Mouse (Mus musculus) kidney, adult 2 months (tissue): ENCODE measurements around the gene Dgat2. TPM values are rescaled to one million over a fixed set of nuclear protein-coding genes. Genes with fewer than 3 reads are reported as not detected.

ENCODE experiments used
- DNase-seq: peaks from one replicate; pipeline ENCODE4 v3.0.0; 2021
- H3K27ac ChIP-seq: fragments of 200-500 bp; 2 replicates; pipeline ENCODE4 v1.5.1; 2012; ENCODE audit warnings: low read depth, low read length, control low read depth, inconsistent platforms; ENCODE audit not compliant: insufficient read depth
- H3K27me3 ChIP-seq: fragments of 200-500 bp; replicated peaks from 2 replicates; pipeline ENCODE4 v1.6.1; 2012; ENCODE audit warnings: mild to moderate bottlenecking, moderate library complexity, low read length, inconsistent platforms; ENCODE audit not compliant: control insufficient read depth, insufficient read depth
- H3K36me3 ChIP-seq: fragments of 200-500 bp; 2 replicates; pipeline ENCODE4 v1.6.1; 2012; ENCODE audit warnings: mild to moderate bottlenecking, moderate library complexity, low read length, inconsistent platforms; ENCODE audit not compliant: control insufficient read depth, insufficient read depth
- H3K4me1 ChIP-seq: fragments of 200-500 bp; 2 replicates; pipeline ENCODE4 v1.6.1; 2011; ENCODE audit warnings: low read length; ENCODE audit not compliant: control insufficient read depth, insufficient read depth
- H3K4me3 ChIP-seq: fragments of 200-500 bp; 2 replicates; pipeline ENCODE4 v1.5.1; 2011; ENCODE audit warnings: mild to moderate bottlenecking, low read depth, low read length, control low read depth; ENCODE audit not compliant: insufficient read depth
- CTCF ChIP-seq: fragments of 200-500 bp; conservative IDR thresholded peaks from 2 replicates; pipeline ENCODE4 v1.5.1; 2011; ENCODE audit warnings: low read depth, mild to moderate bottlenecking, control low read depth, low read length, moderate library complexity, mixed read lengths; ENCODE audit not compliant: insufficient read depth, insufficient read length
- POLR2A ChIP-seq: fragments of 200-500 bp; IDR thresholded peaks from one replicate; pipeline ENCODE4 v1.6.1; 2011; ENCODE audit warnings: low read depth, low read length, control low read depth
- WGBS: fragments of 180-500 bp; shearing (Covaris S2); methylation state at CpG from one replicate; pipeline ENCODE4 v1.1.7; 2018; 5-methylcytosine and 5-hydroxymethylcytosine counted together
- polyA plus RNA-seq: library from polyadenylated mRNA; depleted of rRNA; stranded (reverse); fragments of >200 nt; gene quantifications from 2 replicates; pipeline ENCODE4 v1.2.3, GENCODE M21; 2012

The Dgat2 gene
- polyA plus RNA-seq, 1 experiment = 286 TPM

DNA sequence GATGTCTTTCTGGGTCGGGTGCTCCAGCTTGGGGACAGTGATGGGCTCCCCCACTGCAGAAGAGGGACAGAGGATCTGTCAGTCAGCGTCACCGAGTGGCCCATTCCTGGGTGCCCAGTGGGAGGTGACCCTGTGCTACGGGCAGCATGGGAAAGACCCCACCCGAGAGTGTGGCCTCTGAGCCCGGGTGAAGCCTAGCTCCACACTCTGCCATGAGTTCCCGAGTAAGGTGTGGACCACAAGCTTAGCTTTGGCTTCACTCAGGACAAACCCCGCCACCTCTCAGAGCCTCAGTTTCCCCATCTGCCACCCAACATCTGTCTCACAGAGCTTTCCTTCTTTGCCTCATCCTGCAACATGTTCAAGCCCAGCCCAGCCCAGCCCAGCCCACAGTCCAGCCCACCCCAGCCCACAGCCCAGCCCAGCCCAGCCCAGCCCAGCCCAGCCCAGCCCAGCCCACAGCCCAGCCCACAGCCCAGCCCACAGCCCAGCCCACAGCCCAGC lies 27.8 kb downstream of the Dgat2 start:
- Histone ChIP-seq H3K4me1 (peaks cover 30% of the 10 kb centered on the region; the same call in 1 of the 2 replicates), H3K27ac (no peak overlapping the region), H3K4me3 (no peak overlapping the region), H3K27me3 (no peaks in the 10 kb centered on the region), H3K36me3 (no peaks in the 10 kb centered on the region; the same call in 1 of the 2 replicates)
- WGBS = 64% methylated on average over 8 of the region's 8 CpGs
- TF ChIP-seq CTCF (no peak), POLR2A (no peak)
- DNase-seq = no peak

DNA sequence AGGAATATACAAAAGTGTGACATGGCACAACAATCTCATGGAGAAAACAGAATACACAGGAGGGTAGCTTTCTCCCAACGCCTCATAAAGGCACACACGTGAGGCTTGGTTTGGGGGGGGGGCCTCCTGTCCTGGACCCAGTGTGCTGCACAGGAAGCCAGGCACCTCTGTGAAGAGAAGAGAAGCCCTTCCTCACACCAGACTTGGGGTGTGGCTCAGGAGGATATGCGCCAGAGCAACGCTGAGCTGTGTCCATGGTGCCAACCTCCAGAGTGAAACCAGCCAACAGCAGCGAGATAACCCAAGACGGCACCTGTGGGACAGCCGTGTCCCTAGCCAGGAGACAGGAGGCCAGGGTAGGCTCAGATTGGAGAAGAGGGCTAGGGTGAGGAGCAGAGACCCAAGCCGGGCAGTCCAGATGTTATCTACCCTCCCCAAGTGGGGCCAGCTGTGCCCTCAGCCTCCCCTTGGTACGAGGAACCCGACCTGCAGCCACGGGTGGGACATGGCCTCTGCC lies 28.8 kb downstream of the Dgat2 start:
- Histone ChIP-seq H3K4me1 (peaks cover 23% of the 10 kb centered on the region; the same call in 1 of the 2 replicates), H3K27me3 (no peaks in the 10 kb centered on the region), H3K4me3 (no peak overlapping the region), H3K36me3 (no peaks in the 10 kb centered on the region; the same call in 1 of the 2 replicates), H3K27ac (no peak overlapping the region)
- no peak for DNase-seq
- 84% methylated on average over 11 of the region's 11 CpGs for WGBS
- TF ChIP-seq POLR2A = no peak
- TF ChIP-seq CTCF = no peak

- WGBS = 84% methylated on average over 8 of the region's 8 CpGs
Observed at GRCm38 (mm10) chr7:99152756-99153155, 29.8 kb downstream of the Dgat2 start.

GRCm38 (mm10) chr7:99151342-99151741 lies 31.2 kb downstream of the Dgat2 start:
- no peak overlapping the region for H3K27ac ChIP-seq
- under 1% methylated on average over 7 of the region's 7 CpGs for WGBS

More at GRCm38 (mm10) chr7:99152756-99153155, 29.8 kb downstream of the Dgat2 start:
- no peaks in the 10 kb centered on the region; the same call in 1 of the 2 replicates for H3K36me3 ChIP-seq
- H3K27me3 ChIP-seq = no peaks in the 10 kb centered on the region
- no peak for DNase-seq
- TF ChIP-seq POLR2A (no peak), CTCF (no peak)
- peaks cover 19% of the 10 kb centered on the region; the same call in 1 of the 2 replicates for H3K4me1 ChIP-seq
- no peak overlapping the region for H3K4me3 ChIP-seq
- no peak overlapping the region for H3K27ac ChIP-seq

GRCm38 (mm10) chr7:99149017-99149416 lies 33.5 kb downstream of the Dgat2 start:
- Histone ChIP-seq H3K4me1 (no peaks in the 10 kb centered on the region), H3K36me3 (no peaks in the 10 kb centered on the region), H3K4me3 (no peak overlapping the region), H3K27ac (no peak overlapping the region), H3K27me3 (no peaks in the 10 kb centered on the region)
- 54% methylated on average over 1 of the region's 1 CpGs for WGBS
- no peak for DNase-seq
- no peak for TF ChIP-seq POLR2A

More at GRCm38 (mm10) chr7:99151342-99151741, 31.2 kb downstream of the Dgat2 start:
- peak; percentile 98 for DNase-seq
- no peak for TF ChIP-seq POLR2A
- TF ChIP-seq CTCF = peak; percentile 94
- no peaks in the 10 kb centered on the region for H3K27me3 ChIP-seq
- no peak overlapping the region for H3K4me3 ChIP-seq
- H3K36me3 ChIP-seq = no peaks in the 10 kb centered on the region
- H3K4me1 ChIP-seq = peaks cover 9% of the 10 kb centered on the region; the same call in 1 of the 2 replicates

DNA sequence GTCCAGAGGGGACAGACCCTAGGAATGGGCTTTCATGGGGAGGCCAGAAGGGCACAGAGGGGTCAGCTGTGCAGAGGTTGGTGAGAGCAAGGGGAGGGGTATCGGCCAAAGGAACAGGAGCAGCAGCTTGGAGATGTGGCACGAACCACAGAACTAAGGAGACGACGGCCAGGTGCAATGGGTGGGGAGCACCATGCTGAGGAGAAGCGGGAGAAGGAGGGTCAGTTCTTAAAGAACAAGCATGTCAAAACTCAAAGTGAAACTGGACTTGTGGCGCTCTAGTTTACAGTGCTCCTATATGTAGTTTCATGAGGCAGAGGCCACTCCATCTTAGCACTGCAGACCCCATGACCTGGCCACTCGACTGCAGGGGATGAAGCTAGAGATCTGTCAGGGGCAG lies 35.0 kb downstream of the Dgat2 start:
- H3K27me3 ChIP-seq = no peaks in the 10 kb centered on the region
- H3K4me3 ChIP-seq = no peak overlapping the region
- TF ChIP-seq CTCF (no peak), POLR2A (no peak)
- 93% methylated on average over 7 of the region's 7 CpGs for WGBS
- no peaks in the 10 kb centered on the region for H3K4me1 ChIP-seq
- DNase-seq = no peak
- no peak overlapping the region for H3K27ac ChIP-seq
- H3K36me3 ChIP-seq = no peaks in the 10 kb centered on the region

DNA sequence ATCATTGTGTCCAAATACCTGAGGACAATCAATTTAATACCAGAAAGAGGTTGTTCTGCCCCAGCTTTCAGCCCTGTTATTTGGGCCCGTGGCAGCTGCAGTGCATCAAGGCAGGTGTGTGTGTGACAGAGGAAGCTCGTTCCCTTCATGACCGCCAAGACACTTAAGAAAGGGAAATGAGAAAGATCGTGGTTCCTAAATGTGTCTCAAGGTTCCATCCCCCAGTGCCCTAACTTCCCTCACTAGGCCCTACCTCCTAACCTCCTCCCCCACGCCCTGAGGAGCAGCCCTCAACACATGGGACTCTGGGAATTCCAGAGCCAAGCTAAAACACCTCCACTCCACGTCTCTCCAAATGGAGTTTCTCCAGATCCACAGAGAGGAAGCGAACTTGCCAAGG lies 35.6 kb downstream of the Dgat2 start:
- 66% methylated on average over 7 of the region's 7 CpGs for WGBS
- no peak overlapping the region for H3K4me3 ChIP-seq
- no peaks in the 10 kb centered on the region for H3K27me3 ChIP-seq
- no peaks in the 10 kb centered on the region for H3K4me1 ChIP-seq
- H3K27ac ChIP-seq = no peak overlapping the region
- no peak for DNase-seq
- H3K36me3 ChIP-seq = no peaks in the 10 kb centered on the region
- TF ChIP-seq CTCF (no peak), POLR2A (no peak)

GRCm38 (mm10) chr7:99146011-99146410 lies 36.5 kb downstream of the Dgat2 start:
- H3K4me3 ChIP-seq = no peak overlapping the region
- H3K27ac ChIP-seq = no peak overlapping the region
- H3K4me1 ChIP-seq = peaks cover 3% of the 10 kb centered on the region; the same call in 1 of the 2 replicates
- no peak for DNase-seq
- no peaks in the 10 kb centered on the region for H3K36me3 ChIP-seq
- H3K27me3 ChIP-seq = no peaks in the 10 kb centered on the region
- WGBS = 60% methylated on average over 7 of the region's 7 CpGs
- TF ChIP-seq CTCF (no peak), POLR2A (no peak)
